Mouse (Mus musculus): ENCODE measurements at regions not wholly inside any gene's neighbourhood (a gene's known extent, or its start where the extent isn't known, plus 50 kb on each side); places are given as distances from the start of the nearest gene placed in this dataset.
A peak's percentile ranks its signal among the peaks of the same experiment; 100 is the strongest.
"Not testable (repeated sequence)": the region's sequence is repeated elsewhere in the genome, so short reads cannot be mapped to it uniquely, and the experiment has no call there.

- not testable (repeated sequence) for DNase-seq (ENCODE audit: low read depth, low spot score)
Observed at GRCm38 (mm10) chr1:7271466-7272110, 2463.9 kb downstream of the Gm37988 start.

GRCm38 (mm10) chr1:7298921-7299685 lies 2491.4 kb downstream of the Gm37988 start:
- not testable (repeated sequence) for DNase-seq (ENCODE audit: low read depth, low spot score)

- no peak for DNase-seq (ENCODE audit: low read depth, low spot score)
Observed at GRCm38 (mm10) chr1:7308952-7309617, 2501.4 kb downstream of the Gm37988 start.

GRCm38 (mm10) chr1:7312401-7312800 lies 2504.7 kb downstream of the Gm37988 start:
- not testable (repeated sequence) for DNase-seq (ENCODE audit: low read depth, low spot score)

- DNase-seq (ENCODE audit: low read depth, low spot score): peak; percentile 70
Observed at GRCm38 (mm10) chr1:7313468-7313867, 2505.8 kb downstream of the Gm37988 start.

- DNase-seq (ENCODE audit: low read depth, low spot score): no peak
Observed at GRCm38 (mm10) chr1:7318850-7319249, 2511.2 kb downstream of the Gm37988 start.

GRCm38 (mm10) chr1:7319313-7319712 lies 2511.6 kb downstream of the Gm37988 start:
- peak; percentile 9 for DNase-seq (ENCODE audit: low read depth, low spot score)

All from mesoderm, embryonic 11.5 days (tissue).